Mouse (Mus musculus) gastrocnemius, postnatal 14 days (tissue): ENCODE measurements around the gene Rhbdd2. TPM values are rescaled to one million over a fixed set of nuclear protein-coding genes. Genes with fewer than 3 reads are reported as not detected.
A peak's percentile ranks its signal among the peaks of the same experiment; 100 is the strongest.
"Not testable (repeated sequence)": the region's sequence is repeated elsewhere in the genome, so short reads cannot be mapped to it uniquely, and the experiment has no call there.

ENCODE experiments used
- DNase-seq: peaks from one replicate; pipeline ENCODE4 v3.0.0; 2021; ENCODE audit warnings: mixed read lengths
- intact Hi-C: fragments of 180-260 bp; cut with DNase I; formaldehyde crosslinking; loops from one replicate; pipeline ENCODE4 v1.15.1; 2025; ENCODE audit warnings: low total_unique reads
- long read RNA-seq, 2 experiments: library from polyadenylated mRNA; stranded (forward); transcript quantifications; one replicate each; pipeline ENCODE4 v2.0.0; 2021
- total RNA-seq, 2 experiments: library from RNA; stranded (reverse); gene quantifications; 2 replicates each; pipeline ENCODE4 v1.2.3; 2021

The Rhbdd2 gene
- 10 to 100 TPM in 1 of 2 experiments, 1 to 10 TPM in 1; 9.4 to 10.8 TPM for total RNA-seq
- long read RNA-seq, experiment 1, full-length matches to known transcripts, result 9 of 13 reads
- long read RNA-seq, experiment 1, partial matches to known transcripts, result 3 of 13 reads
- long read RNA-seq, experiment 1, other reads (novel, unspliced or antisense), result 1 of 13 reads
- long read RNA-seq, experiment 2, full-length matches to known transcripts, result 15 of 16 reads
- long read RNA-seq, experiment 2, partial matches to known transcripts, result 0 of 16 reads
- long read RNA-seq, experiment 2, other reads (novel, unspliced or antisense), result 1 of 16 reads

DNA sequence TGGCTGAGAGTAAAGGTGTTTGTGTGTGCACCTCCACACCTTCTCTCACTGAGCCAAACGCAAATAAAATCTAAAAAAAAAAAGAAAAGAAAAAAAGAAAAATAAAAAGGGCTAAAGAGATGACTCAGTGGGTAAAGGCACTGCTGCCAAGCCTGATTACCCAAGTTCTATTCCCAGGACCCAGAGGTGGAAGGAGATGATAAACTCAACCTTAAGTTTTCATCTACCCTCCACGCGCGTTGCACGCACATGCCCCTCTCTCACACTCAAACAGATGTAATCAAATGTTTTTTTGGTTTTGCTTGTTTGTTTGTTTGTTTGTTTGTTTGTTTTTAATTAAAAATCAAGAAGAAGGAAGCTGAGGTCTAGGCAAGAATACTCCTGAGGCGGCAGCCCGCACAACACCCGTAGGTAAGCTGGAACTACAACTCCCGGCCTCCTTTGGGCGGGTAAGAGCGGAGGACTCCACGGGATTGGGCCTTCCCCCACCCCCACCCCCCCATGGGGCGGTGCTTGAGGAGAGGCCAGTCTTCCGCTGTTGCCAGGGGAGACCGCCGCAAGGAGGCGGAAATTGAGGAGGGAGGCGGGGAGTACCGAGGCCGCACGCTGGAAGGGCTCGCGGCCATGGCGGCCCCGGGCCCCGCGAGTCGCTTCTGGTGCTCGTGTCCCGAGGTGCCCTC, at the start of gene Rhbdd2:
Gene Rhbdd2, plus strand, starts transcription at position 502 of the 680 bp plus-strand sequence.
- DNase-seq, result peak; percentile 98
- intact Hi-C loops, result loop anchor here (10.0 kb wide), 1 partner anchor 53 kb away; no protein-coding TSS in a partner anchor

DNA sequence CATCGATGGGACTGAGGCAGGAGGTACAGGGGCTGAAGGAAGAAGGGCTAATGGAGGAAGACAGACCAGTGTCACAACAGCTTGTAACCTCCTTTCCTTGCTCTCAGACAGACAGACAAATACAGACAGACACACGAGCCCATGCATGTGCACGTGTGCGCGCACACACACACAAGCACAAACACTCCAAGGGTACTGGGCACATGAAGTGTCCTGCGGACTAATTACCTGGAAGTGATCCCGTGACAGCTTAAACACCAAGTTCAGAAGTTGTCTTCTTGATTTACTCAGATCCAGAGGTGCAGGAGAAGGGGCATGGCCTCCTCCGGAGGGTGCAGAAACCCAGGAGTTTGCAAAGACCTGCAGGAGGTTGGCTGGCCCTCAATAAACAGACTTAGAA, 46.7 kb upstream of the Rhbdd2 start:
- no peak for DNase-seq
- intact Hi-C loops, result no loop called here

DNA sequence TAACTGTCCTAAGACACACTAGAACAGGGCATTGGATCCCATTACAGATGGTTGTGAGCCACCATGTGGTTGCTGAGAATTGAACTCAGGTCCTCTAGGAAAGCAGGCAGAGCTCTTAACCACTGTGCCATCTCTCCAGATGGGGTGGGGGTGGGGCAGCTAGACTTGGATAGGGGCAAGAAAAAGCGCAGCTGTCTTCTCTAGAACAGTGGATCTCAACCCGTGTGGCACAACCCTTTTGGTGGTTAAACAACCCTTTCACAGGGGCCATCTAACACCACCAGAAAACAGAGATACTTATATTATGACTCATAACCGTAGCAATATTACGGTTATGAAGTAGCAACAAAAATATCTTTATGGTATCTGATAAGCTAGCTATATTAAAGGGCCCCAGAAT, 44.7 kb upstream of the Rhbdd2 start:
- intact Hi-C loops, result no loop called here
- DNase-seq, result no peak

DNA sequence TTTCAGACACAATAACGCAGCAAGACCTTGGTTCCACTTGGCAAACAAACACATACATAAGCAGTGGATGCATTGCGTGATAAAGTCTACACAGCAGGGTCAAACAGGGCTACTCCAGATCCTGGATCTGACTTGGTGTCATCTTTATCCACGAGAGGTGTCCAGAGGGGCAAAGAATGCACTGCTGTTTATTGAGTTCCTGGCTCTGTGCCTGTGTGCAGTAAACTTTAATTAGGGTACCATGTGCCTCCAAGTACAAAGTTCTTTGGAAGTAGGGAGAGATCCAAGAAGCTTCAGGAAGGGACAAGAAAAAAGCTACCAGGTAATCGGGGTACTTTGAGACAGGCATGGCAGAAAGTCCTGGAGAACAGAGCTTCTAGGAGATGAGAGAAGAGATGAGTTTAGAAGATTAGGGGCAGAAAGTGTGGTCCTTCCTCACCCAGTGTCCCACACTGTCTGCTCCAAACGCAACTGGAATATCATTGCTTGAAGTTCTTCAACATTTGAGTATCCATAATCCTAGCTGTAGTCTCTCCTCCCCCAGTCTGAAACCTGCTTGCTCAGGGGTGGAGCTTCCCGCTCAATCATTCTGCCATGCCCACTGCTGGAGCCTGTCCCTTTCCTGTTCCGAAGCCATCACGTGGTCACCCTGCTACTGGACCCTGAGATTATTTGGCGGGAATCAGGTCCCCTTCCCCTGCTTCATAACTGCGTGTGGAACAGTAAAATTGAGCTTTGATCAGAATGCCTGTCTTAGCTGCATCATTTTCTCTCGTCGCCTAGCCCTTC, 42.2 kb upstream of the Rhbdd2 start:
- DNase-seq, result no peak
- intact Hi-C loops, result no loop called here

DNA sequence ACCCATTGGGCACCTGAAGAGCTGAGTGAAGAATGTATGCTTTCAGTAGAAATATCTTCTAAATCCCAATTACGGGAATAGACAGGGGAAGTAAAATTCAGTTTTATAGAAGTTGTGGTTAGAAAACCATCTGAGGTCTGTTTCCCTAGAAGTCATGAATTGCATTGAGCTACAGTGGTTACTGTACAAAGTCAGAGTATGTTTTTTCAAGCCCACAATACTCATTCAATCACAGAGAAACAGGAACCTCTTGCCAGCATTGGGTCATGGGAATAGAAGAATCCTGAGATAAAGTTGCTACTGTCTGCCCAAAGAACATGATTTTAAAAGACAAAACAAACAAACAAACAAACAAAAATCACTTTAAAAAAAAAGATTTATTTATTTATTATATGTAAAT, 27.8 kb upstream of the Rhbdd2 start:
- intact Hi-C loops, DNase-seq: not testable (repeated sequence)

DNA sequence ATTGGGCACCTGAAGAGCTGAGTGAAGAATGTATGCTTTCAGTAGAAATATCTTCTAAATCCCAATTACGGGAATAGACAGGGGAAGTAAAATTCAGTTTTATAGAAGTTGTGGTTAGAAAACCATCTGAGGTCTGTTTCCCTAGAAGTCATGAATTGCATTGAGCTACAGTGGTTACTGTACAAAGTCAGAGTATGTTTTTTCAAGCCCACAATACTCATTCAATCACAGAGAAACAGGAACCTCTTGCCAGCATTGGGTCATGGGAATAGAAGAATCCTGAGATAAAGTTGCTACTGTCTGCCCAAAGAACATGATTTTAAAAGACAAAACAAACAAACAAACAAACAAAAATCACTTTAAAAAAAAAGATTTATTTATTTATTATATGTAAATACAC, 25.7 kb upstream of the Rhbdd2 start:
- intact Hi-C loops, result not testable (repeated sequence)

DNA sequence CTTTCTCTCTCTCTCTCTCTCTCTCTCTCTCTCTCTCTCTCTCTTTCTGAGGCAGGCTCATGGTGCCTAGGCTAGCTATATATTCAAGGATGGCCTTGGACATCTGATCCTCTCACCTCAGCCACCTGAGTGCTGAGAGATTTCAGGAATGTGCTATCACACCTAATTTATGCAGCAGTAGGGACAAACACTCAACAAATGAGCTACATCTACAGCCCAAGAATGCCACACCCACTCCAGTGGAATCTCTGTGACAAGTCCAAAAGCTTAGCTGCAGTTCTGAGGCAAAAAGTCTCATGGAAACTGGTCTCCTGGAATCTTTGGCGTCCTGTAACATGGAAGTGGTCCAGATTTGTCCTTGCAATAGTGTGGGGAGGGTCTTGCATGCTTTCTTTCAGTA, 24.8 kb upstream of the Rhbdd2 start:
- intact Hi-C loops, result no loop called here
- DNase-seq, result no peak

More for the DNA sequence above, 25.7 kb upstream of the Rhbdd2 start:
- not testable (repeated sequence) for DNase-seq

DNA sequence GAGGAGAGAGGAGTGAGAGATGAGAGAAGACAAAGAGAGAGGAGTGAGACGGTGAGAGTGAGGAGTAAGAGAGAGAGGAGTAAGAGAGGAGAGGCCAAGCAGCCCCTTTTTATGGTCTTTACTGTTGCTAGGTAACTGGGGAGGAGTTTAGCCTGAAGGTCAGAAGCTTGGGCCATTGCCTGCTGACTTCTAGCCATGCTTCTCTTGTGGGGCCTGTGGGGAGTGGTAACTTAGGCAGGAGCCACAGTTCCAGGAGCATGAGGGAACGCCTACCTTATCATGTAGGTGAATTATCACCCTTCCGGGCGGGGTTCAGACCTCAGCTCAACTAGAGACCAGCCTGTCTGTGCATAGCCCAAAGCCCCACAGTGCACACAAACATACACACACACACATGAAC, 22.6 kb upstream of the Rhbdd2 start:
- intact Hi-C loops, result loop anchor here (10.0 kb wide), 1 partner anchor 255 kb away; no protein-coding TSS in a partner anchor
- DNase-seq, result no peak

DNA sequence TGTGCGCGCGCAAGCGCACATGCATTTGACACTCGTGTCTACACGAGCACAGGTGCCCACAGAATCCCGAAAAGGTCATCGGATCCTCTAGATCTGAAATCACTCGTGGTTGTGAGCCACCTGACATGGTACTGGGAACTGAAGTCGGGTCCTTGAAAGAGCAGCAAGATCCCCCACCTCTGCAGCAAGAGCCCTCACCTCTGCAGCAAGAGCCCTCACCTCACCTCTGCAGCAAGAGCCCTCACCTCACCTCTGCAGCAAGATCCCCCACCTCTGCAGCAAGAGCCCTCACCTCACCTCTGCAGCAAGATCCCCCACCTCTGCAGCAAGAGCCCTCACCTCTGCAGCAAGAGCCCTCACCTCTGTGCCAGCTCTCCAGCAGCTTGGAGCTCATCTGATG, 12.7 kb upstream of the Rhbdd2 start:
- not testable (repeated sequence) for DNase-seq
- intact Hi-C loops, result loop anchor here (5.0 to 10.0 kb wide), 2 partner anchors 143 to 245 kb away; no protein-coding TSS in a partner anchor

DNA sequence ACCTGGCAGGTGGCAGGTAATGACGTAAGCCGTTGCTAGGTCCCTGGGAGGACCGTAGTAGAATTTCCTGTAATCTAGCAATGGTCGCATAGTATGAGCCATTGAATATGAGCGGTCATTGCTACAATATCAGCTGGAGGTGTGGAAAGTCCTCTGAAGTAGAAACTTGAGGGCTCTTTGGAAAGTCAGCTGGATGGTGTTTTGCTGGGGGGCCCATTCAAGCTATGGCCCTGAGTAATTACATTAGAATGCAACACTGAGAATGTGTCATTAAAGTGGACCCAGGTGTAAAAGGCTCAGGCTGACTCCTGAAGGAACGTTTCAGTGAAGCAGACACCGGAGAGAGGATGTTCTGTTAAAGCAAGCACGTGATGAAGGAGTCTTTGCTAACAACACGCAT, 11.9 kb upstream of the Rhbdd2 start:
- intact Hi-C loops, result no loop called here
- DNase-seq, result no peak

DNA sequence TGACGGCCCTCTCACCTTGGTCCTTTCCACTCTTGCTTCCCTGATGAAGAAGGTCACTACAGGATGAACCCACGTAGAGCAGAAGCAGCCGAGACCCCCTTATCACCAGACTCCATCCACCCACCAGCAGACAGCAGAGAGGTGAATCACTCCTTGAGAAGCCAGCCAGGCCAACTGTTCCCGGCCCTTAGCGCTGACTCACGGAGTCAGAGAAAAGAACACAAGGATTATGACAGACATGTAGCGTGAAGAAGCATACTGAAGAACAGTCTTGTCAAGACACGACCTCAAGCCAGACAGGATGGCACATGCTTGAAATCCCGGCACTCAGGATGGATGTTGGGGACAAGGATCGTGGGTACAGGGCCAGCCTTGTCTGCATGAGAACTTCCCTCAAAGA, 10.7 kb upstream of the Rhbdd2 start:
- no peak for DNase-seq
- intact Hi-C loops, result no loop called here

DNA sequence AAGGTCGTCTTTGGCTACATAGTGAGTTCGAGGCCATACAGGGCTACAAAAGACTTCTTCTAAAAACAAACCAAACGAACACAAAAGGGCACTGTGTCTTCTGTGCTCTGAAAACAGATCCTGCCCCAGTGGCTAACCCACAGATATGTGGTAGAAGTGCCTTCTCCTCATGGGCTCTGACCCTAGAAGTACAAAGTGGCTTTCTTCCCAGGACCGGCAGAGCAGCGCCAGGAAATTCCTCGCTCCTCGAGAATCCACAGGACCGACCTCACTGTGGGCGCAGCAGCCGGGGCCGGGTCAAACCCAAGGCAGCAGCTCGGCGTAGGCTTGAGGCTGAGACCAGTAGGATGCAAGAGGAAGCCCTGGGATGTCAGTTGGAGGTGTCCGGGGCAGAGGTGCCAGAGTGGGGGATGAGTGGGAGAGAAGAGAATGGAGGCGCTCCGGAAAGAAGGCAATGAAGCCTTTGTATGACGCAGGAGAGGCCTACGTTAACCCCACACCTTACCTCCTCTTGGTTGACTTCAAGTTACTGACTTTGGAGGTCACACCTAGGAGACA, 9.3 kb upstream of the Rhbdd2 start:
- no peak for DNase-seq
- intact Hi-C loops, result no loop called here

DNA sequence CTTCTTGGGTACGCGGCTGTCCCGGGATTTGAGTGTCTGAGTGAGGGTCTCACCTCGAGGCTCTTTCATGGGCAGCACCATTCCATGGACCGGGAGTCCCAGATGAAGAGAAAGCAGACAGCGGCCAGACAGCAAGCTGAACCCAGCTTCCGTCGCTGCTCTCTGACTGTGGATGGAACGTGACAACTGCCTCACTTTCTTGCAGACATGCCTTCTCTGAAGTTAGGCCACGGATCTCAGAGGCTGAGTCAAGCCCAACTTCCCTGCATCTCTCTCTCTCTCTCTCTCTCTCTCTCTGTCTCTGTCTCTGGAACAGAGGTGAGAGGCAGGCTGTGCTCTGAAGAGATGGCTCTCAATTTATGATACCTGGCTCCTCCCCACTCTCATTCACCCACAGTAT, 3.5 kb upstream of the Rhbdd2 start:
- DNase-seq, result no peak
- intact Hi-C loops, result no loop called here

DNA sequence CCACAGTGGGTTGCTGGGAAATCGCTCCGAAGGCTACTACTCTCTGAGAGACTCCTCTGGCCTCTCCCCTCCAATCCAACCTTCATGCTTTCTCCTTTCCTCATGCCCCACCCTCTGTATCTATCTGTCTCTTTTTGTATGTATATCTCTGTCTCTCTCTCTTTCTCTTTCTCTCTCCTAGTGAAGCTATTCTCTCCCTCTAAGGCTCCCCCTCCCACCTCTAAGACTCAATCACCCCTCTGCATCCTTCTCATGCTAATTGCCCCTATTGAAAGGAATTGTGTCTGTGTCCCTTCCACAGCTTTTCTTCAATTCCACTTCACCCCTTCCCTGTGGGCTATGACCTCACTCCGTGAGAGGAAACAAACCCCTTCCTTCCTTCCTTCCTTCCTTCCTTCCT, 3.0 kb upstream of the Rhbdd2 start:
- intact Hi-C loops, result no loop called here
- DNase-seq, result no peak

DNA sequence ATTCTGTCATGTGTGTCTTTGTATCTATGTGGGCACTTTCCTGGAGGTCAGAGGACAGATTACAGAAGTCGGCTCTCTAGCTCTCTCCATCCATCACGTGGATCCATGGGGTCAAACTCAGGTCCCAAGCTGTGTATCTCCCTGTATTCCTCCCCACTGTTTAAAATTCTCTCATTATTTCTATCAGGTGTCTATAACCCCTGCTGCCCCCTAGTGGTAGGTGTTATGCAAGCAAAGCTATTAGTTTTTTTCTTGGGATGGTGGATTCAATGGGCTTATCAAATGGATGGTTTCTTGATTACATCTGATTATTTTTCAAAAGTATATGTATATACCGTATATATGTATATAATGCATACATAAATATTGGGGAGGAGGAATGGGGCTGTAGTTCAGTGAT, 1.8 kb upstream of the Rhbdd2 start:
- intact Hi-C loops, result loop anchor here (10.0 kb wide), 1 partner anchor 54 kb away; no protein-coding TSS in a partner anchor
- DNase-seq, result peak; percentile 50

DNA sequence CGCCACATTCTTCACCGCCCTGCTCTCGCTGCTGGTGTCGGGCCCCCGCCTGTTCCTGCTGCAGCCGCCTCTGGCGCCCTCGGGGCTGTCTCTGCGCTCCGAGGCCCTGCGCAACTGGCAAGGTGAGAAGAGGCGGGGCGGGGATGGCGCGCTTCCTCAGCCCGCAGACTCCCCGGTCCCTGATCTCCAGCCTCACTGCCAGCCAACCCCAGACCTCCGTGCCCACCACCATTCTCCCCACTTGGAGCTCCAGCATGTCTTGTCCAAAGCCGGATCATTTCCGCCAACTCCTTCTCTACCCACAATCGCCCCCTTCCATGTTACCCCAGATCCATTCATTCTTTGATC, 353 bp downstream of the Rhbdd2 start:
- intact Hi-C loops, result loop anchor here (10.0 kb wide), 1 partner anchor 52 kb away; no protein-coding TSS in a partner anchor
- no peak for DNase-seq

DNA sequence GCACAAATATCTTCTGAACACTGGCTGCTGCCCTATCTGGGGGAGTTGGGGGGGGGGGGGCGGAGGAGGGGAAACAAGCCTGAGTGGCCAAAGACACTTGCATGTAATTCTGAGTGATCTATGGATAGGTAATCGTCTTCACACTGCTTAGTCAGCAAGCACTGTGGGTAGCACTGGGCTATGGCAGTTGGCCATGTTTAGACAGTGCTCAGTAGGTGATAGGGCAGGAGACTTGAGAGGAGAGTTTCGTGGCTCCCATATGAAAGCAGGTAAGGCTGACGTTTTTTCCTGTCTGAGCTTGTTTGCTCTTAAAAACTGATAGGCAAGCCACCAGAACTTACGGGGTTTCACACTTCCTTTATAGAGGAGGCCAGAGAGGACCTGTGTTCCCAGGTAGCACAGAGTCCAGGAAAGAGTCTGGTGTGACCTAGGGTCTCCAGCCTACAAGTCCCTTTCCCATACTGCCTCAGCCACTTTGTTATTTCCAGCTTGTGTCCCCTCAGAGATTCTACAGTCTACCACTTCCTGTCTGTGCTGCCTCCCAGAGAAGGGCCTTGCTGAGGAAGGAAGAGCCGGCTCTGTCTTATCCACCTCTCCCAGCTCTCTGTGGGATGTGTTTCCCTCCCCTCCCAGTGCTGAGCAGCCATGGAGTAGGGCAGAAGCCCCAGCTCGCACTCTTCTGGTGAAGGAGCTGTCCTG, 7.5 kb downstream of the Rhbdd2 start:
- intact Hi-C loops, result loop anchor here (10.0 kb wide), 1 partner anchor 45 kb away; no protein-coding TSS in a partner anchor
- no peak for DNase-seq

DNA sequence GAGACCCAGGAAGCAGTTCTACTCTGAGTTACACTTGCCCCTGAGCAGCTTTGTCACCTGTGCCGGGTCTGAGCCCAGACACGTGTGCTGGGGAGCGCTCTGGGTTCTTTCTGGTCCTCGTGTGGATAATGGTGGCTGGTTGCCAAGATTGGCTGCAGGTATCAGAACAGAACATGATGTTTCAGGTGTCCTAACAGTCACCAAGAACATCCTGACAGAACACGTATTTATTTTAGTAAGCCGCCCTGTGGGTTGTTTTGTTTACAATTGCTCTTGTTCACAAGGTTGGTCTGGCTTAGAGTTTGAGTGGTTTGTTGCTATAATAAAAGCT, 8.0 kb downstream of the Rhbdd2 start:
- intact Hi-C loops, result no loop called here
- no peak for DNase-seq

DNA sequence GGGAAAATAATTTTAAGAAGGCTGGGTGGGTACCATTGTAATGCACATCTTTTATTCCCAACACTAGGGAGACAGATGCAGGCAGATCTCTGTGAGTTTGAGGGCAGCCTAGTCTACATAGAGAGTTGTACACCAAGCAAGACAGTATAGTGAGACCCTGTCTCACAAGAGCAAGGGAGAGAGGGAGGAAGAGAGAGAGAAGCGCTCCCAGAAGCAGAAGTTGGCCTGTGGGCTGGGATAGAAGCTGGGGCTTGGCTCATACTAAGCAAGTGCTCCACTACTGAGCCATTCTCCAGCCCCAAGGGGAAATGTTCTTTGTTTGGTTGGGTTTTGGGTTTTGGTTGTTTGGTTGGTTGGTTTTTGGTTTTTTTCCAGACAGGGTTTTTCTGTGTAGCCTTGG, 8.6 kb downstream of the Rhbdd2 start:
- DNase-seq, result no peak
- intact Hi-C loops, result no loop called here
